Mouse (Mus musculus) embryonic facial prominence, embryonic 12.5 days (tissue): ENCODE data around the gene Rabggta. TPM values are rescaled to one million over a fixed set of nuclear protein-coding genes. Genes with fewer than 3 reads are reported as not detected.

ENCODE experiments used
- ATAC-seq: fragments of 200-750 bp; cut with Nextera tagmentation; 2 replicates; pipeline ENCODE4 v1.8.0; 2017; ENCODE audit not compliant: insufficient number of reproducible peaks, insufficient read depth, low FRiP score, low TSS enrichment
- H3K27ac ChIP-seq: fragments of 300-500 bp; sonication (generic); 2 replicates; pipeline ENCODE4 v1.5.1; 2016; ENCODE audit warnings: mild to moderate bottlenecking
- H3K27me3 ChIP-seq: fragments of 300-500 bp; sonication (generic); 2 replicates; pipeline ENCODE4 v1.6.1; 2016; ENCODE audit warnings: mild to moderate bottlenecking, moderate library complexity
- H3K36me3 ChIP-seq: fragments of 300-500 bp; sonication (generic); 2 replicates; pipeline ENCODE4 v1.6.1; 2016; ENCODE audit warnings: mild to moderate bottlenecking
- H3K4me1 ChIP-seq: fragments of 300-500 bp; sonication (generic); 2 replicates; pipeline ENCODE4 v1.6.1; 2016
- H3K4me2 ChIP-seq: fragments of 300-500 bp; sonication (generic); replicated peaks from 2 replicates; pipeline ENCODE4 v1.6.1; 2016; ENCODE audit warnings: mild to moderate bottlenecking, moderate library complexity
- H3K4me3 ChIP-seq: fragments of 300-500 bp; sonication (generic); 2 replicates; pipeline ENCODE4 v1.5.1; 2016; ENCODE audit warnings: mild to moderate bottlenecking
- H3K9ac ChIP-seq: fragments of 300-500 bp; sonication (generic); 2 replicates; pipeline ENCODE4 v1.6.1; 2016; ENCODE audit warnings: mild to moderate bottlenecking, moderate library complexity
- H3K9me3 ChIP-seq: fragments of 300-500 bp; sonication (generic); 2 replicates; pipeline ENCODE4 v1.6.1; 2016; ENCODE audit warnings: mild to moderate bottlenecking, moderate library complexity
- WGBS: fragments of 180-500 bp; shearing (Covaris S2); methylation state at CpG from one replicate; pipeline ENCODE4 v1.1.7; 2016; 5-methylcytosine and 5-hydroxymethylcytosine counted together
- polyA plus RNA-seq: library from polyadenylated mRNA; unstranded; fragments of >200 nt; fragmentation: Nextera tagmentation; extraction: Ambion mirVana; gene quantifications from 2 replicates; pipeline ENCODE4 v1.2.1, GENCODE M21; 2016

The Rabggta gene
- polyA plus RNA-seq, 1 experiment from 2014 or later = 30.3 TPM

GRCm38 (mm10) chr14:55713729-55714122 is 8.3 kb downstream of the Rabggta start, which contains the start of gene Tgm1:
TSS of gene Tgm1 (minus strand) at chr14:55713926.
- H3K9me3 ChIP-seq = no peaks in the 10 kb centered on the region
- H3K4me2 ChIP-seq = peak within 1 kb of the TSS; percentile 24
- 30% methylated on average over 4 of the region's 4 CpGs for WGBS
- peaks cover 22% of the 10 kb centered on the region for H3K27me3 ChIP-seq
- H3K4me3 ChIP-seq = 0 out of 2 replicates have a peak within 1 kb of the TSS, but pooled peaks have one; percentile 1
- peaks cover 19% of the 10 kb centered on the region; the same call in 1 of the 2 replicates for H3K36me3 ChIP-seq
- no peak within 1 kb of the TSS for H3K27ac ChIP-seq
- 0 out of 2 replicates have a peak, but pooled peaks cover 6% of the 10 kb centered on the region for H3K4me1 ChIP-seq
- ATAC-seq = no peak
- peak within 1 kb of the TSS; percentile 3; the same call in 1 of the 2 replicates for H3K9ac ChIP-seq

GRCm38 (mm10) chr14:55713007-55713728 is 8.9 kb downstream of the Rabggta start:
- Histone ChIP-seq H3K27ac (no peak overlapping the region), H3K4me3 (0 out of 2 replicates have a peak overlapping the region, but pooled peaks have one; percentile 1), H3K9me3 (no peaks in the 10 kb centered on the region), H3K9ac (peak overlapping the region; percentile 3; the same call in 1 of the 2 replicates), H3K4me2 (peak overlapping the region; percentile 24), H3K4me1 (0 out of 2 replicates have a peak, but pooled peaks cover 6% of the 10 kb centered on the region), H3K27me3 (peaks cover 22% of the 10 kb centered on the region), H3K36me3 (peaks cover 15% of the 10 kb centered on the region; the same call in 1 of the 2 replicates)
- 15% methylated on average over 25 of the region's 25 CpGs for WGBS
- no peak for ATAC-seq

- peaks cover 22% of the 10 kb centered on the region for H3K27me3 ChIP-seq
- no peak overlapping the region for H3K4me3 ChIP-seq
- H3K9ac ChIP-seq = no peak overlapping the region
- H3K27ac ChIP-seq = no peak overlapping the region
- no peak overlapping the region for H3K4me2 ChIP-seq
- no peaks in the 10 kb centered on the region for H3K9me3 ChIP-seq
- 0 out of 2 replicates have a peak, but pooled peaks cover 6% of the 10 kb centered on the region for H3K4me1 ChIP-seq
- ATAC-seq = no peak
- H3K36me3 ChIP-seq = 0 out of 2 replicates have a peak, but pooled peaks cover 7% of the 10 kb centered on the region
- 74% methylated on average over 7 of the region's 7 CpGs for WGBS
Measured at GRCm38 (mm10) chr14:55711786-55712185, 10.3 kb downstream of the Rabggta start.

GRCm38 (mm10) chr14:55709509-55709908 is 12.6 kb downstream of the Rabggta start:
- Histone ChIP-seq H3K4me3 (no peak overlapping the region), H3K36me3 (no peaks in the 10 kb centered on the region), H3K4me2 (no peak overlapping the region), H3K4me1 (0 out of 2 replicates have a peak, but pooled peaks cover 6% of the 10 kb centered on the region), H3K27me3 (peaks cover 22% of the 10 kb centered on the region), H3K9ac (no peak overlapping the region), H3K9me3 (no peaks in the 10 kb centered on the region), H3K27ac (no peak overlapping the region)
- no peak for ATAC-seq
- WGBS = 87% methylated on average over 4 of the region's 4 CpGs

- 78% methylated on average over 5 of the region's 5 CpGs for WGBS
Measured at GRCm38 (mm10) chr14:55707397-55707796, 14.7 kb downstream of the Rabggta start.

GRCm38 (mm10) chr14:55706051-55706600 is 15.9 kb downstream of the Rabggta start:
- Histone ChIP-seq H3K27me3 (no peaks in the 10 kb centered on the region), H3K4me2 (no peak overlapping the region), H3K9me3 (no peaks in the 10 kb centered on the region), H3K4me3 (no peak overlapping the region), H3K4me1 (no peaks in the 10 kb centered on the region), H3K36me3 (no peaks in the 10 kb centered on the region), H3K9ac (no peak overlapping the region), H3K27ac (no peak overlapping the region)
- 83% methylated on average over 8 of the region's 8 CpGs for WGBS
- 0 out of 2 replicates have a peak, but pooled peaks have one; percentile 28 for ATAC-seq

More at GRCm38 (mm10) chr14:55707397-55707796, 14.7 kb downstream of the Rabggta start:
- ATAC-seq = no peak
- no peaks in the 10 kb centered on the region for H3K4me1 ChIP-seq
- H3K36me3 ChIP-seq = no peaks in the 10 kb centered on the region
- H3K9ac ChIP-seq = no peak overlapping the region
- H3K4me3 ChIP-seq = no peak overlapping the region
- H3K27ac ChIP-seq = no peak overlapping the region
- H3K27me3 ChIP-seq = peaks cover 5% of the 10 kb centered on the region
- no peak overlapping the region for H3K4me2 ChIP-seq
- H3K9me3 ChIP-seq = no peaks in the 10 kb centered on the region

- Histone ChIP-seq H3K4me2 (no peak overlapping the region), H3K4me3 (no peak overlapping the region), H3K9me3 (no peaks in the 10 kb centered on the region), H3K27me3 (0 out of 2 replicates have a peak, but pooled peaks cover 4% of the 10 kb centered on the region), H3K36me3 (no peaks in the 10 kb centered on the region), H3K27ac (no peak overlapping the region), H3K9ac (no peak overlapping the region), H3K4me1 (no peaks in the 10 kb centered on the region)
- 66% methylated on average over 6 of the region's 6 CpGs for WGBS
- ATAC-seq = no peak
Measured at GRCm38 (mm10) chr14:55702761-55703160, 19.3 kb downstream of the Rabggta start.

- WGBS = 55% methylated on average over 9 of the region's 9 CpGs
- H3K9ac ChIP-seq = no peak overlapping the region
- 0 out of 2 replicates have a peak, but pooled peaks cover 4% of the 10 kb centered on the region for H3K27me3 ChIP-seq
- ATAC-seq = no peak
- H3K4me3 ChIP-seq = no peak overlapping the region
- H3K9me3 ChIP-seq = no peaks in the 10 kb centered on the region
- no peaks in the 10 kb centered on the region for H3K36me3 ChIP-seq
- no peak overlapping the region for H3K4me2 ChIP-seq
- H3K27ac ChIP-seq = no peak overlapping the region
- no peaks in the 10 kb centered on the region for H3K4me1 ChIP-seq
Measured at GRCm38 (mm10) chr14:55701131-55701530, 20.9 kb downstream of the Rabggta start.

- no peak for ATAC-seq
- H3K27me3 ChIP-seq = 0 out of 2 replicates have a peak, but pooled peaks cover 4% of the 10 kb centered on the region
- WGBS = 80% methylated on average over 4 of the region's 4 CpGs
Measured at GRCm38 (mm10) chr14:55697226-55697625, 24.8 kb downstream of the Rabggta start.

GRCm38 (mm10) chr14:55689433-55689832 is 32.6 kb downstream of the Rabggta start:
- no peaks in the 10 kb centered on the region for H3K9me3 ChIP-seq
- 67% methylated on average over 10 of the region's 10 CpGs for WGBS

More at GRCm38 (mm10) chr14:55697226-55697625, 24.8 kb downstream of the Rabggta start:
- Histone ChIP-seq H3K27ac (no peak overlapping the region), H3K36me3 (no peaks in the 10 kb centered on the region), H3K4me2 (no peak overlapping the region), H3K4me3 (no peak overlapping the region), H3K9me3 (no peaks in the 10 kb centered on the region), H3K4me1 (no peaks in the 10 kb centered on the region), H3K9ac (no peak overlapping the region)

GRCm38 (mm10) chr14:55682118-55682493 is 40.0 kb downstream of the Rabggta start:
- Histone ChIP-seq H3K9ac (peak overlapping the region; percentile 71), H3K4me3 (peak overlapping the region; percentile 82), H3K9me3 (no peaks in the 10 kb centered on the region), H3K27ac (0 out of 2 replicates have a peak overlapping the region, but pooled peaks have one; percentile 83), H3K4me2 (peak overlapping the region; percentile 85), H3K4me1 (peaks cover 10% of the 10 kb centered on the region), H3K36me3 (peaks cover 33% of the 10 kb centered on the region), H3K27me3 (no peaks in the 10 kb centered on the region)
- ATAC-seq = peak; percentile 23; the same call in 1 of the 2 replicates
- 12% methylated on average over 3 of the region's 3 CpGs for WGBS

More at GRCm38 (mm10) chr14:55689433-55689832, 32.6 kb downstream of the Rabggta start:
- H3K4me3 ChIP-seq = no peak overlapping the region
- H3K4me1 ChIP-seq = no peaks in the 10 kb centered on the region
- no peaks in the 10 kb centered on the region for H3K27me3 ChIP-seq
- H3K27ac ChIP-seq = no peak overlapping the region
- H3K36me3 ChIP-seq = no peaks in the 10 kb centered on the region
- H3K9ac ChIP-seq = no peak overlapping the region
- no peak for ATAC-seq
- H3K4me2 ChIP-seq = no peak overlapping the region
